Mouse (Mus musculus): ENCODE results near the gene Epm2aip1. TPM values are rescaled to one million over a fixed set of nuclear protein-coding genes. Genes with fewer than 3 reads are reported as not detected.

Epm2aip1 gene
- polyA plus RNA-seq (2014; fragmentation: Illumina TruSeq; extraction: RNeasy Lipid Tissue Mini Kit (QIAGEN cat#74804); ENCODE audit: low read depth, low replicate concordance), result 22.1 TPM

DNA sequence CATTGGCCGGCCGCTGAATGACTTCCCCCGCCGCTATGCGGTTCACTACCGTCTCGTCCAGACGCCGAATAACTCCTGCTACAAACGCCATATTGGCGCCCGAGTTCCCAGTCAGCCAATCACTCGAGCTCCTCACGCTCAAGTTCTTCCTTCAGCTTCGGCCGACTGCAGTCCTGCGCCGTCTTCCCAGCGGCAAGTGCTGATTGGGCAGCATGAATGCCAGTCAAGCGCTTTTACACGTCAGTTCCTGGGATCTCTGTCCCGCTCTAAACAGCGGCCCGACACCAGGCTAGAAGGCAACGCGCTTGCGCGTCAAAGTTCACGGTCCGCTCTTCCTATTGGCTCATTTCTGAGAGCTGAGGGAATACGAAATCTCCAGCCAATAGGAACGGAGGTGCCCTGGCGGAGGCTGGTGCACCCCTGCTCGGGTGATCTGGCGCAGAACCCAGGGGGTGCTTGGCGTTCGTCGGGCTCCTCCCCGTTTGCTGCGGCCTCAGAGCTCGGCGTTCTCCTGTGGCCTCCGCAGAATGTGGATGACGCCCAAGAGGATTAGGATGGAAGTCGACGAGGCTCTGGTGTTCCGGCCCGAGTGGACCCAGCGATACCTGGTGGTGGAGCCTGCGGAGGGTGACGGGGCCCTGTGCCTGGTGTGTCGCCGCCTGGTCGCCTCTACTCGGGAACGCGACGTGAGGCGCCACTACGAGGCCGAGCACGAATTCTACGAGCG is at the start of gene Epm2aip1, which contains the start of gene Mlh1:
Epm2aip1 (plus strand) TSS at position 496 of the 727 bp plus-strand sequence.
Mlh1 (minus strand) TSS at position 358 of the 727 bp plus-strand sequence.

GRCm38 (mm10) chr9:111311031-111311842 is 39.5 kb downstream of the Epm2aip1 start, which contains the start of gene Trank1:
Gene Trank1 (plus strand): TSS chr9:111311739.

Other genes starting within 250 kb of the Epm2aip1 start
- 16.8 TPM for gene Ccrl2, start 214.4 kb upstream of the Epm2aip1 start, polyA plus RNA-seq (2014; fragmentation: Illumina TruSeq; extraction: RNeasy Lipid Tissue Mini Kit (QIAGEN cat#74804); ENCODE audit: low read depth, low replicate concordance)
- 114 TPM for gene Lrrfip2, start 154.3 kb upstream of the Epm2aip1 start, polyA plus RNA-seq (2014; fragmentation: Illumina TruSeq; extraction: RNeasy Lipid Tissue Mini Kit (QIAGEN cat#74804); ENCODE audit: low read depth, low replicate concordance)
- 11.3 TPM for gene Mlh1, start 138 bp upstream of the Epm2aip1 start, polyA plus RNA-seq (2014; fragmentation: Illumina TruSeq; extraction: RNeasy Lipid Tissue Mini Kit (QIAGEN cat#74804); ENCODE audit: low read depth, low replicate concordance)
- not detected for gene Trank1, start 39.8 kb downstream of the Epm2aip1 start, polyA plus RNA-seq (2014; fragmentation: Illumina TruSeq; extraction: RNeasy Lipid Tissue Mini Kit (QIAGEN cat#74804); ENCODE audit: low read depth, low replicate concordance)
- 0.24 TPM for gene Dclk3, start 167.2 kb downstream of the Epm2aip1 start, polyA plus RNA-seq (2014; fragmentation: Illumina TruSeq; extraction: RNeasy Lipid Tissue Mini Kit (QIAGEN cat#74804); ENCODE audit: low read depth, low replicate concordance)

Measured in heart, adult 10 weeks (tissue).